Mouse (Mus musculus) urinary bladder, adult 18-20 months (tissue): ENCODE results near the gene Trim41.
A peak's percentile ranks its signal among the peaks of the same experiment; 100 is the strongest.
"Not testable (repeated sequence)": the region's sequence is repeated elsewhere in the genome, so short reads cannot be mapped to it uniquely, and the experiment has no call there.

Experiments
- DNase-seq, 2 experiments: peaks; one replicate each; pipeline ENCODE4 v3.0.0; 2022; ENCODE audit warnings: low spot score in 2 of 2, mixed read lengths in 2 of 2

Gene Trim41

GRCm38 (mm10) chr11:48791894-48792293, 25.3 kb downstream of the Trim41 start:
- not testable (repeated sequence) for DNase-seq

GRCm38 (mm10) chr11:48790946-48791345, 26.2 kb downstream of the Trim41 start:
- no peak for DNase-seq

DNA sequence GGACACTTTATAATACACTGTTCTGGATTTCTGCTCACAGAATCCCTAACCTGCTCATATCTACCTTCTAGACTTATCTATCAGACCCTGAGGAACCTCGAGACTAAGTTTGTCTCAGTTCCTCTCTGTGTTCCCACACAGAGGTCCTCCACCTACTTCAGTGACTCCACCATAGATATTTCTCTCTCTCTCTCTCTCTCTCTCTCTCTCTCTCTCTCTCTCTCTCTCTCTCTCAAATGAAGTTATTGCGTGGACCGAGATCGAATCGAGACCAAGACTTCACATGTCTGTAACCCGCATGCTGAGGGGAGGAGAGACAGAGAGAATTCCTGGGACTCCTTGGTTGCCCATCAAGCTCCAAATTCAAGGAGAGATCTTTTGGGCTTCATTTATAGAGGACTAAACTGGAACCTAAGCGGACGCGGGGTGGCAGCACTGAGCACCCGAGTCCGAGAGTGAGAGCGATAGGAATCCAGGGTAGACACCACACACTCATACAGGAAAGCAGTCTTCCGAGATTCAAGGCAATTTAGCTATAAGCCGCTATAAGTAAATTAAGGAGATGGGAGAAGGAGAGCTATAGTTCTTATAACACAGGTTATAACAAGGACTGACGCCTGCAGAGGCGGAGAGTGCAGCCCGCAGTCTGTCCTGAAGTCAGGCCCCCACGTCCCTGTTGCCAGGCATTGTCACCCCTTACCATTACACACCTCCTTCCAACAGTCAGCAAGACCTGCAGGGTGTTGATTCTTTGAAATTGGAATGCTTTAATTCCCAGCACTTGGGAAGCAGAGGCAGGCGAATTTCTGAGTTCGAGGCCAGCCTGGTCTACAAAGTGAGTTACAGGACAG, 27.0 kb downstream of the Trim41 start:
- DNase-seq: peak; percentile 69 to 70

DNA sequence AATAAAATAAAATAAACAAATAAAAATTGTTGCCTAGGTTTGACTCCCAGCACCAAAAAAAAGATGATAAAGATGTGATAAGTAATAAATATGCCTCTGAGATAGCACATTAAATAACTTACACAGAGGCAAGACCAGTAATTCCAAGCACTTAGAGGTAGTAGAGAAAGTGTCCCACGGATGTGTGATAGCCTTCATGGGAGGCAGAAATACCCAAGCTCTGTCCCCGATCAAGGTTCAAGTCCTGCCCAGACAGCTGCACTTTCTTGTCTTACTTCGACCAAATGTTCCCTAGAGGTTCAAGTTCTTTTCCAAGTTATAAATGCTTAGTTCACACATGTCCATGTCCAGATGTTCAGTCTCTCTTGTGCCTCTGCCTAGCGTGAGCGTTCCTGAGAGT, 27.9 kb downstream of the Trim41 start:
- DNase-seq: no peak

GRCm38 (mm10) chr11:48788311-48789089, 28.7 kb downstream of the Trim41 start:
- DNase-seq: peak; percentile 36 to 49

GRCm38 (mm10) chr11:48787455-48788211, 29.5 kb downstream of the Trim41 start:
- DNase-seq: peak in 1 of 2 experiments; percentile 24

GRCm38 (mm10) chr11:48782243-48782642, 34.9 kb downstream of the Trim41 start:
- no peak for DNase-seq

DNA sequence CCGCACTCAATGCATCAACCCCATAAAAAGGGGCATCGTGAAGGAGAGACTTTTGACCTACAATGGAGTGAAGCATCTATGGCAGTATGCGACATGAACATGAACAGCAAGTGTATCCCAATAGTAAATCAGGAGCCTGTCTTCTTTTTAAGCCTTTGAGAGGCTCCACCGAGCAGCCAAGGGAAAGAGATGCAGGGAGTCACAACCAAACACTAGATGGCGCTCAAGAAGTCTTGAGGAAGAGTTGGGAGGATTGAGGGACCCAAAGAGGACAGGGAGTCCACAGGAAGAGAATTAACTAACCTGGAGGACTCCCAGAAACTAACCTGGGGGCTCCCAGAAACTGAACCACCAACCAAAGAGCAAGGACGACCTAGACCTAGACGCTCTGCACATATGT, 37.7 kb downstream of the Trim41 start:
- DNase-seq: no peak

- no peak for DNase-seq
Measured at GRCm38 (mm10) chr11:48777303-48777702, 39.9 kb downstream of the Trim41 start.

DNA sequence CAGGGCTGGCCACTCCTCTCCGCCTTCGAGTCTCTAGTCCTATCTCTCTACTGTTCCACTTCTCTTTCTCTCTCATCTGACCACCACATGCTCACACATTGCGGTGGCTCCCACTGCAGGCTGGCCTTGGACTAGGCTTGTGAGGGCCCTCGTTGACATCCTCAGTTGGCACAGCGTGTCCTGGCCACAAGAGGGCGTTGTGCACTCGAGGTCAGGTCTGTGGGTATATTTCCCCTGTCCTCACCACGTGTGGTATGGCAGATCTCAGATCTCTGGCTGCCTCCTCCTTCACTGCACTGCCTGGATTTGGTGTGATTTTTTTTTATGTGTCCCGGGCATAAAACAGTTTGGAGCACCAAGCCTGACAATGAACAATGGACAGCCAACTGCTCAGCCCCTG, 40.5 kb downstream of the Trim41 start:
- no peak for DNase-seq

- no peak for DNase-seq
Measured at GRCm38 (mm10) chr11:48775483-48775882, 41.7 kb downstream of the Trim41 start.

GRCm38 (mm10) chr11:48774443-48775298, 42.5 kb downstream of the Trim41 start:
- no peak for DNase-seq

DNA sequence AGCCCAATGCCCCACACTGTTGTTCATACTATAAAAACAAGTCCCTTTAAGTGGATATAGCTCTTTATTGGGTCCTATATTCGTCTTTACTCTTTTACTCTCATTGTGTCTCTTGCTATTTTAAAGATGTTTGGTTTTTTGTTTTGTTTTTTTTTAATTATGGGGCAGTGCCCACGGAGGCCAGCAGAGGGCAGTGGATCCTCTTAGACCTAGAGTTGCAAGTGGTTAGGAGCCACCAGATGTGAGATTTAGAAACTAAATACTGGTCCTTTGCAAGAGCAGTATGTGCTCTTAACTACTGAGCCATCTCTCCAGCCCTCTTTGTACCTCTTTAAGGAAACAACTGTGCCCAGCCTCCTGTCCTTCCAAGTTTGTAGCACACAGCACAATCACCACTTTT, 45.5 kb downstream of the Trim41 start:
- DNase-seq: peak in 1 of 2 experiments; percentile 35

DNA sequence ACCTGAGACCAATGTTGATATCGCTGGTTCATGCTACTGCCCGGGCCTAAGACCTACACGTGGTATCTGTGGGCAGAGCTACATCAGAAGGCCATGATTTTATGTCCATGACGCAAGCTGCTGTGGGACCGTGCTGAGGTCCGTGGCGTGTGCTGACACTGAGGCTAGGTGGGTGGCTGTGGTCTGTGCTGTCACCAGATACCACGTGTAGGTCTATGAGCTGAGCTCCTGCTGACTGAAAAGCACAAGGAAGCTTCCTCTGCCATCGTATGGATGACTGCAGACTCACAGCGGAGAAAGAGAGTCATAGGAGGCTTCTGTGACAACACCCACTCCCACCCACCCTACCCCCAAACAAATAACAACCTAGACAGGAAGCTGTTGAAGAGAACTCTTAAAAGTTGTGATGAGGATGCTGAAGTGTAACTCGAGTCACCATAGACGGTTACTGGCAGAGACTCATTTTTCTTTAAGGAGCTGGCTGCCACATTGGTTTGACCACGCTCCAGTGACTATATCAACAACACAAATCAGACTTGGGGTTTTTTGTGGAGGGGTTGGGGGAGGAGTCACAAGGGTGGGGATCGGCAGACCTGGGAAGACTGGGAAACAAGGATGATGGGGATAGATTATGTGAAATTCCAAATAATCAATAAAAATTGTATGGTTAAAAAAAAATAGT, 49.8 kb downstream of the Trim41 start:
- no peak for DNase-seq

DNA sequence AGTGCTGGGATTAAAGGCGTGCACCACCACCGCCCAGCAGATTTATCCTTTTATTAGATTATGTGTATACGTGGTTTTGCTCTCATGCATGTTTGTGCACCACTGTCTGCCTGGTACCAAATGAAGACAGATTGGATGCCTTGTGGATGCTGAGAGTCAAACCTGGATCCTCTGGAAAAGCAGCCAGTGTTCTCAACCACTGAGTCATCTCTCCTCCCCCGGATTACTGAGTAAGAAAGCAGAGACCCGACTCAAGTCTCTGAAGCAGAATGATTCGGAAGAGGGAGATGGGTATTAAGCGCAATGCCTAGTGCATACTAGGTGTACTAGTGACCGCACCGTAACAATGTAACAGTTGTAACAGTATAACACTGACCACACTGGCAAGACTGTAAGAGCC, 53.0 kb downstream of the Trim41 start:
- no peak for DNase-seq

- no peak for DNase-seq
Measured at GRCm38 (mm10) chr11:48759021-48759420, 58.1 kb downstream of the Trim41 start.
